In the genomic region with DNA sequence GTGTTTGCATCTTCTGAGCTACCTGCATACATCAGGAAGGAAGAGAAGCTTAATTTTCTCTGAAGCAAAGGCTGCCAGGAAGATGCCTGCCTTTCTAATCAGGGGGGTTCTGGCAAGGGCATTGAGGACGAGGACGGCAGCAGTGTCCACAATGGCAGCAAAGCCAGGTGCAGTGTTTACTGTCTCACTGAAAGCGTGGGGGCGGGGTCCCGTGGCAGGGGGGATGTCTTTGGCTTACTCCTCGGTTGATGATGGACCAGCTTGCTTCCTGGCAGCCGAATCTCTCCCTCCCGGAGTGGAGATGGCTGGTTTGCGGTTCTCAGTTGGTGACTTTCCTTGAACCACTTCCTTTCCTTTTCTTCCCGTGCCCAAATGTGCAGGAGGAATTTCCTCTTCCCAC, we compare ENCODE assay signal across 10 mouse cellular contexts.
DNase-seq lines count a peak whose midpoint lies in the region; ATAC-seq and TF ChIP-seq lines count a peak whose summit lies in the region.
"Had no signal": no experiment of that assay in that cellular context is flagged by ENCODE, and none has a peak within 500 bp of the region (broad histone marks: within the 10 kb centered on the region; RNA-seq: fewer than 3 reads in every experiment).

No protein-coding gene starts in this region.

- no peak for TF ChIP-seq CTCF in forebrain, postnatal 0 days (IDR thresholded peaks at IDR 0.05; ENCODE audit: low read depth)

- peaks cover 27% of the 10 kb centered on the region for H3K4me1 ChIP-seq in forebrain, postnatal 0 days (ENCODE audit: insufficient read depth)
- peaks cover 38% of the 10 kb centered on the region for H3K4me1 ChIP-seq in forebrain, embryonic 14.5 days (ENCODE audit: control insufficient read depth, insufficient read depth, low read length)

- intact Hi-C loops in left cerebral cortex, postnatal 4 days (cut with DNase I): loop anchor here (10.0 kb wide), 1 partner anchor 72 kb away; no protein-coding TSS in a partner anchor
- intact Hi-C loops in gastrocnemius, postnatal 14 days (cut with DNase I; ENCODE audit: low total_unique reads): no loop called here

- ATAC-seq in forebrain, postnatal 0 days: no peak
- ATAC-seq in forebrain, embryonic 14.5 days: no peak
- ATAC-seq: CD4-positive, CD25-positive, alpha-beta regulatory T cell, adult 4 months had no signal

- H3K9me3 ChIP-seq in forebrain, postnatal 0 days (ENCODE audit: low read length): no peaks in the 10 kb centered on the region
- no peaks in the 10 kb centered on the region for H3K9me3 ChIP-seq in forebrain, embryonic 14.5 days (replicated peaks; ENCODE audit: control insufficient read depth, low read length)
- H3K9me3 ChIP-seq: liver, embryonic 15.5 days had no signal

- H3K27ac ChIP-seq in forebrain, postnatal 0 days (ENCODE audit: low read depth, low read length): peak overlapping the region; percentile 31; the same call in 1 of the 2 replicates
- no peak overlapping the region for H3K27ac ChIP-seq in forebrain, embryonic 14.5 days (ENCODE audit: low read depth, low read length)
- H3K27ac ChIP-seq: liver, embryonic 15.5 days had no signal

- no peaks in the 10 kb centered on the region for H3K27me3 ChIP-seq in forebrain, postnatal 0 days (ENCODE audit: insufficient read depth, low read length)
- no peaks in the 10 kb centered on the region for H3K27me3 ChIP-seq in forebrain, embryonic 14.5 days (replicated peaks; ENCODE audit: control insufficient read depth, insufficient read depth, low read length)
- H3K27me3 ChIP-seq: liver, embryonic 15.5 days had no signal

- H3K4me2 ChIP-seq in forebrain, postnatal 0 days (ENCODE audit: low read depth): no peak overlapping the region
- no peak overlapping the region for H3K4me2 ChIP-seq in forebrain, embryonic 14.5 days (ENCODE audit: low read length)
- H3K4me2 ChIP-seq: liver, embryonic 15.5 days had no signal

- no peak for DNase-seq in forebrain, postnatal 0 days
- no peak for DNase-seq in forebrain, embryonic 14.5 days (ENCODE audit: low spot score)
- DNase-seq in left cerebral cortex, postnatal 4 days: peak; percentile 73
- DNase-seq in left cerebral cortex, adult 8-10 months (ENCODE audit: low spot score in 2 of 2): no peak
- peak; percentile 33 for DNase-seq in R1 (ENCODE audit: low read depth, low spot score)
- peak; percentile 20 for DNase-seq in heart, postnatal 4 days
- no peak for DNase-seq in ovary, postnatal 14 days (ENCODE audit: low spot score)
- DNase-seq in gastrocnemius, postnatal 14 days: no peak

- H3K36me3 ChIP-seq in forebrain, postnatal 0 days (ENCODE audit: insufficient read depth): no peaks in the 10 kb centered on the region
- no peaks in the 10 kb centered on the region for H3K36me3 ChIP-seq in forebrain, embryonic 14.5 days (ENCODE audit: control insufficient read depth, insufficient read depth, low read length)
- H3K36me3 ChIP-seq: liver, embryonic 15.5 days had no signal

- peak overlapping the region; percentile 10; the same call in 1 of the 2 replicates for H3K9ac ChIP-seq in forebrain, postnatal 0 days
- no peak overlapping the region for H3K9ac ChIP-seq in forebrain, embryonic 14.5 days (ENCODE audit: low read length)
- H3K9ac ChIP-seq: liver, embryonic 15.5 days had no signal

- H3K4me3 ChIP-seq in forebrain, postnatal 0 days (ENCODE audit: low read depth, low read length): no peak overlapping the region
- H3K4me3 ChIP-seq in forebrain, embryonic 14.5 days (ENCODE audit: low read depth, low read length): no peak overlapping the region
- H3K4me3 ChIP-seq: liver, embryonic 15.5 days had no signal

- 33% methylated on average over 10 of the region's 10 CpGs for WGBS in forebrain, postnatal 0 days
- WGBS in forebrain, embryonic 14.5 days: 39% methylated on average over 10 of the region's 10 CpGs

Comparison
In these comparisons a context has a peak if more than half of its experiments do, and no peak if none do; other contexts are left out.
1. DNase-seq: peak in left cerebral cortex, postnatal 4 days (single experiment), R1 (single experiment) and heart, postnatal 4 days (single experiment); none in forebrain, postnatal 0 days (single experiment), forebrain, embryonic 14.5 days (single experiment), left cerebral cortex, adult 8-10 months (0 of 2), ovary, postnatal 14 days (single experiment) and gastrocnemius, postnatal 14 days (single experiment).